Mouse (Mus musculus) limb, embryonic 15.5 days (tissue): Measurements from ENCODE around the gene Gmeb2. TPM values are rescaled to one million over a fixed set of nuclear protein-coding genes. Genes with fewer than 3 reads are reported as not detected.

ENCODE experiments used
- ATAC-seq: fragments of 200-750 bp; cut with Nextera tagmentation; 2 replicates; pipeline ENCODE4 v1.8.0; 2017; ENCODE audit warnings: low read depth, moderate TSS enrichment; ENCODE audit not compliant: insufficient number of reproducible peaks, low FRiP score, low TSS enrichment
- H3K27ac ChIP-seq: fragments of 300-500 bp; sonication (generic); 2 replicates; pipeline ENCODE4 v1.5.1; 2015; ENCODE audit warnings: moderate library complexity, mild to moderate bottlenecking, inconsistent platforms
- H3K27me3 ChIP-seq: fragments of 300-500 bp; sonication (generic); 2 replicates; pipeline ENCODE4 v1.6.1; 2015; ENCODE audit warnings: inconsistent platforms
- H3K36me3 ChIP-seq: fragments of 300-500 bp; sonication (generic); 2 replicates; pipeline ENCODE4 v1.6.1; 2015; ENCODE audit warnings: inconsistent platforms
- H3K4me1 ChIP-seq: fragments of 300-500 bp; sonication (generic); 2 replicates; pipeline ENCODE4 v1.6.1; 2015; ENCODE audit warnings: inconsistent platforms
- H3K4me2 ChIP-seq: fragments of 300-500 bp; sonication (generic); 2 replicates; pipeline ENCODE4 v1.6.1; 2015; ENCODE audit warnings: mild to moderate bottlenecking, inconsistent platforms
- H3K4me3 ChIP-seq: fragments of 300-500 bp; sonication (generic); 2 replicates; pipeline ENCODE4 v1.5.1; 2015; ENCODE audit warnings: mild to moderate bottlenecking, inconsistent platforms
- H3K9ac ChIP-seq: fragments of 300-500 bp; sonication (generic); 2 replicates; pipeline ENCODE4 v1.6.1; 2015; ENCODE audit warnings: inconsistent platforms
- H3K9me3 ChIP-seq: fragments of 300-500 bp; sonication (generic); 2 replicates; pipeline ENCODE4 v1.6.1; 2016; ENCODE audit warnings: inconsistent platforms
- WGBS: fragments of 180-500 bp; shearing (Covaris S2); methylation state at CpG from one replicate; pipeline ENCODE4 v1.1.7; 2015; 5-methylcytosine and 5-hydroxymethylcytosine counted together
- polyA plus RNA-seq: library from polyadenylated mRNA; unstranded; fragments of >200 nt; fragmentation: Nextera tagmentation; extraction: Ambion mirVana; gene quantifications from 2 replicates; pipeline ENCODE4 v1.2.1, GENCODE M21; 2015

Gene Gmeb2
- polyA plus RNA-seq, 1 experiment from 2014 or later, result 15.1 TPM

- Histone ChIP-seq H3K27me3 (no peaks in the 10 kb centered on the region), H3K27ac (no peak overlapping the region), H3K4me3 (no peak overlapping the region), H3K9ac (no peak overlapping the region), H3K9me3 (no peaks in the 10 kb centered on the region), H3K4me1 (no peaks in the 10 kb centered on the region), H3K4me2 (no peak overlapping the region), H3K36me3 (peaks cover 52% of the 10 kb centered on the region)
- 94% methylated on average over 2 of the region's 2 CpGs for WGBS
- ATAC-seq, result no peak
Measured at GRCm38 (mm10) chr2:181272092-181272491, 15.7 kb downstream of the Gmeb2 start.

GRCm38 (mm10) chr2:181266839-181267238 is 21.0 kb downstream of the Gmeb2 start:
- no peak for ATAC-seq
- no peak overlapping the region for H3K9ac ChIP-seq
- 96% methylated on average over 2 of the region's 2 CpGs for WGBS

GRCm38 (mm10) chr2:181253248-181253647 is 34.6 kb downstream of the Gmeb2 start:
- H3K4me2 ChIP-seq, result no peak overlapping the region
- no peak overlapping the region for H3K4me3 ChIP-seq
- H3K27me3 ChIP-seq, result no peaks in the 10 kb centered on the region
- H3K36me3 ChIP-seq, result peaks cover 67% of the 10 kb centered on the region
- WGBS, result 78% methylated on average over 1 of the region's 1 CpGs
- H3K9ac ChIP-seq, result no peak overlapping the region
- ATAC-seq, result no peak
- H3K9me3 ChIP-seq, result no peaks in the 10 kb centered on the region
- H3K4me1 ChIP-seq, result no peaks in the 10 kb centered on the region
- H3K27ac ChIP-seq, result no peak overlapping the region

More at GRCm38 (mm10) chr2:181266839-181267238, 21.0 kb downstream of the Gmeb2 start:
- no peaks in the 10 kb centered on the region for H3K4me1 ChIP-seq
- no peaks in the 10 kb centered on the region for H3K27me3 ChIP-seq
- H3K4me3 ChIP-seq, result no peak overlapping the region
- no peaks in the 10 kb centered on the region for H3K9me3 ChIP-seq
- H3K27ac ChIP-seq, result no peak overlapping the region
- H3K4me2 ChIP-seq, result no peak overlapping the region
- peaks cover 62% of the 10 kb centered on the region for H3K36me3 ChIP-seq

- no peaks in the 10 kb centered on the region for H3K27me3 ChIP-seq
- WGBS, result 73% methylated on average over 1 of the region's 1 CpGs
- no peak overlapping the region for H3K4me2 ChIP-seq
- H3K9me3 ChIP-seq, result no peaks in the 10 kb centered on the region
- no peak overlapping the region for H3K4me3 ChIP-seq
- H3K9ac ChIP-seq, result no peak overlapping the region
- H3K36me3 ChIP-seq, result peaks cover 57% of the 10 kb centered on the region
- no peaks in the 10 kb centered on the region for H3K4me1 ChIP-seq
- no peak overlapping the region for H3K27ac ChIP-seq
- ATAC-seq, result no peak
Measured at GRCm38 (mm10) chr2:181251841-181252240, 36.0 kb downstream of the Gmeb2 start.

- ATAC-seq, result no peak
- H3K4me3 ChIP-seq, result no peak overlapping the region
- peaks cover 38% of the 10 kb centered on the region for H3K36me3 ChIP-seq
- WGBS, result 89% methylated on average over 10 of the region's 10 CpGs
- no peak overlapping the region for H3K4me2 ChIP-seq
- H3K27me3 ChIP-seq, result no peaks in the 10 kb centered on the region
- H3K9ac ChIP-seq, result no peak overlapping the region
- H3K9me3 ChIP-seq, result no peaks in the 10 kb centered on the region
- no peaks in the 10 kb centered on the region for H3K4me1 ChIP-seq
- H3K27ac ChIP-seq, result no peak overlapping the region
Measured at GRCm38 (mm10) chr2:181249217-181249616, 38.6 kb downstream of the Gmeb2 start.

GRCm38 (mm10) chr2:181245031-181245430 is 42.8 kb downstream of the Gmeb2 start:
- no peaks in the 10 kb centered on the region for H3K27me3 ChIP-seq
- ATAC-seq, result no peak
- WGBS, result 42% methylated on average over 2 of the region's 2 CpGs

GRCm38 (mm10) chr2:181243706-181244394 is 44.0 kb downstream of the Gmeb2 start:
- Histone ChIP-seq H3K27me3 (no peaks in the 10 kb centered on the region), H3K36me3 (no peaks in the 10 kb centered on the region), H3K4me2 (no peak overlapping the region), H3K4me1 (peaks cover 18% of the 10 kb centered on the region), H3K9ac (no peak overlapping the region), H3K4me3 (no peak overlapping the region), H3K9me3 (no peaks in the 10 kb centered on the region), H3K27ac (no peak overlapping the region)
- ATAC-seq, result no peak
- WGBS, result 33% methylated on average over 11 of the region's 11 CpGs

More at GRCm38 (mm10) chr2:181245031-181245430, 42.8 kb downstream of the Gmeb2 start:
- no peak overlapping the region for H3K4me2 ChIP-seq
- H3K27ac ChIP-seq, result no peak overlapping the region
- no peak overlapping the region for H3K9ac ChIP-seq
- H3K4me1 ChIP-seq, result peaks cover 16% of the 10 kb centered on the region
- no peak overlapping the region for H3K4me3 ChIP-seq
- no peaks in the 10 kb centered on the region for H3K9me3 ChIP-seq
- H3K36me3 ChIP-seq, result 0 out of 2 replicates have a peak, but pooled peaks cover 2% of the 10 kb centered on the region

- 48% methylated on average over 3 of the region's 3 CpGs for WGBS
- H3K27me3 ChIP-seq, result no peaks in the 10 kb centered on the region
- no peak for ATAC-seq
- H3K4me3 ChIP-seq, result peak overlapping the region; percentile 51
- no peak overlapping the region for H3K27ac ChIP-seq
- H3K36me3 ChIP-seq, result peaks cover 6% of the 10 kb centered on the region
- peaks cover 18% of the 10 kb centered on the region for H3K4me1 ChIP-seq
- H3K9ac ChIP-seq, result no peak overlapping the region
- peak overlapping the region; percentile 59 for H3K4me2 ChIP-seq
- no peaks in the 10 kb centered on the region for H3K9me3 ChIP-seq
Measured at GRCm38 (mm10) chr2:181242314-181242665, 45.5 kb downstream of the Gmeb2 start.

- WGBS, result 6% methylated on average over 16 of the region's 16 CpGs
- peaks cover 18% of the 10 kb centered on the region for H3K4me1 ChIP-seq
- no peak for ATAC-seq
- peak within 1 kb of the TSS; percentile 51 for H3K4me3 ChIP-seq
- H3K36me3 ChIP-seq, result peaks cover 6% of the 10 kb centered on the region
- peak within 1 kb of the TSS; percentile 38; the same call in 1 of the 2 replicates for H3K9ac ChIP-seq
- H3K4me2 ChIP-seq, result peak within 1 kb of the TSS; percentile 59
- H3K9me3 ChIP-seq, result no peaks in the 10 kb centered on the region
- no peaks in the 10 kb centered on the region for H3K27me3 ChIP-seq
- no peak within 1 kb of the TSS for H3K27ac ChIP-seq
Measured at GRCm38 (mm10) chr2:181241602-181242313, 46.1 kb downstream of the Gmeb2 start, which contains the start of gene Helz2. Helz2 (minus strand) TSS chr2:181242027.

- 89% methylated on average over 13 of the region's 13 CpGs for WGBS
- ATAC-seq, result no peak
- peak overlapping the region; percentile 51; the same call in 1 of the 2 replicates for H3K4me3 ChIP-seq
- no peak overlapping the region for H3K9ac ChIP-seq
- H3K9me3 ChIP-seq, result no peaks in the 10 kb centered on the region
- no peaks in the 10 kb centered on the region for H3K27me3 ChIP-seq
- peaks cover 11% of the 10 kb centered on the region for H3K36me3 ChIP-seq
- no peak overlapping the region for H3K27ac ChIP-seq
- peaks cover 18% of the 10 kb centered on the region for H3K4me1 ChIP-seq
- peak overlapping the region; percentile 59 for H3K4me2 ChIP-seq
Measured at GRCm38 (mm10) chr2:181240806-181241440, 46.9 kb downstream of the Gmeb2 start.

- no peak overlapping the region for H3K4me2 ChIP-seq
- H3K9ac ChIP-seq, result no peak overlapping the region
- peaks cover 21% of the 10 kb centered on the region for H3K36me3 ChIP-seq
- peaks cover 18% of the 10 kb centered on the region for H3K4me1 ChIP-seq
- no peaks in the 10 kb centered on the region for H3K27me3 ChIP-seq
- no peaks in the 10 kb centered on the region for H3K9me3 ChIP-seq
- no peak for ATAC-seq
- H3K27ac ChIP-seq, result no peak overlapping the region
- 89% methylated on average over 9 of the region's 9 CpGs for WGBS
- no peak overlapping the region for H3K4me3 ChIP-seq
Measured at GRCm38 (mm10) chr2:181239261-181239660, 48.6 kb downstream of the Gmeb2 start.

- Histone ChIP-seq H3K36me3 (peaks cover 21% of the 10 kb centered on the region), H3K4me2 (no peak overlapping the region), H3K27me3 (no peaks in the 10 kb centered on the region), H3K9ac (no peak overlapping the region), H3K27ac (no peak overlapping the region), H3K4me3 (no peak overlapping the region), H3K9me3 (no peaks in the 10 kb centered on the region), H3K4me1 (peaks cover 16% of the 10 kb centered on the region)
- 70% methylated on average over 2 of the region's 2 CpGs for WGBS
- ATAC-seq, result no peak
Measured at GRCm38 (mm10) chr2:181238861-181239260, 49.0 kb downstream of the Gmeb2 start.
